Mouse (Mus musculus) CH12.LX (cell line): Measurements from ENCODE around the gene Tnni2.

Experiments
- CHD2 ChIP-seq: IDR thresholded peaks from 2 replicates; pipeline ENCODE4 v1.6.1; 2011; ENCODE audit warnings: low read length, improper control_type of control experiment
- CTCF ChIP-seq, 2 experiments: IDR thresholded peaks in 1 of 2; conservative IDR thresholded peaks in 1 of 2; 2 replicates each; pipeline ENCODE4 v1.5.1; 2011 to 2012; ENCODE audit warnings: low read depth in 2 of 2, low read length in 2 of 2, improper control_type of control experiment in 1 of 2, inconsistent platforms in 1 of 2, mild to moderate bottlenecking in 1 of 2, moderate library complexity in 1 of 2
- ELF1 ChIP-seq: IDR thresholded peaks from 2 replicates; pipeline ENCODE4 v1.6.1; 2014; ENCODE audit warnings: low read depth, mild to moderate bottlenecking, inconsistent platforms, low read length, improper control_type of control experiment
- EP300 ChIP-seq: IDR thresholded peaks from 2 replicates; pipeline ENCODE4 v1.6.1; 2011; ENCODE audit warnings: low read length, improper control_type of control experiment
- HCFC1 ChIP-seq: IDR thresholded peaks from 2 replicates; pipeline ENCODE4 v1.6.1; 2012; ENCODE audit warnings: low read depth, mild to moderate bottlenecking, inconsistent platforms, low read length, improper control_type of control experiment
- NRF1 ChIP-seq: IDR thresholded peaks from 2 replicates; pipeline ENCODE4 v1.6.1; 2014; ENCODE audit warnings: low read depth, mild to moderate bottlenecking, inconsistent platforms, low read length, improper control_type of control experiment, moderate library complexity
- PAX5 ChIP-seq: IDR thresholded peaks from 2 replicates; pipeline ENCODE4 v1.6.1; 2012; ENCODE audit warnings: low read length, inconsistent platforms, mixed read lengths
- POLR2A ChIP-seq: IDR thresholded peaks from 2 replicates; pipeline ENCODE4 v1.6.1; 2011; ENCODE audit warnings: low read depth, mild to moderate bottlenecking, improper control_type of control experiment, low read length
- RAD21 ChIP-seq: IDR thresholded peaks from 2 replicates; pipeline ENCODE4 v1.6.1; 2011; ENCODE audit warnings: low read depth, mild to moderate bottlenecking, low read length, improper control_type of control experiment, moderate library complexity
- USF1 ChIP-seq: IDR thresholded peaks from 2 replicates; pipeline ENCODE4 v1.6.1; 2014; ENCODE audit warnings: low read depth, mild to moderate bottlenecking, inconsistent platforms, low read length, improper control_type of control experiment
- USF2 ChIP-seq: conservative IDR thresholded peaks from 2 replicates; pipeline ENCODE4 v1.6.1; 2011; ENCODE audit warnings: low read depth, low read length, improper control_type of control experiment
- ZC3H11A ChIP-seq: IDR thresholded peaks from 2 replicates; pipeline ENCODE4 v1.6.1; 2012; ENCODE audit warnings: low read depth, mild to moderate bottlenecking, inconsistent platforms, low read length, improper control_type of control experiment
- ZKSCAN1 ChIP-seq: IDR thresholded peaks from 2 replicates; pipeline ENCODE4 v1.6.1; 2012; ENCODE audit warnings: low read depth, inconsistent platforms, low read length, improper control_type of control experiment, borderline replicate concordance

DNA sequence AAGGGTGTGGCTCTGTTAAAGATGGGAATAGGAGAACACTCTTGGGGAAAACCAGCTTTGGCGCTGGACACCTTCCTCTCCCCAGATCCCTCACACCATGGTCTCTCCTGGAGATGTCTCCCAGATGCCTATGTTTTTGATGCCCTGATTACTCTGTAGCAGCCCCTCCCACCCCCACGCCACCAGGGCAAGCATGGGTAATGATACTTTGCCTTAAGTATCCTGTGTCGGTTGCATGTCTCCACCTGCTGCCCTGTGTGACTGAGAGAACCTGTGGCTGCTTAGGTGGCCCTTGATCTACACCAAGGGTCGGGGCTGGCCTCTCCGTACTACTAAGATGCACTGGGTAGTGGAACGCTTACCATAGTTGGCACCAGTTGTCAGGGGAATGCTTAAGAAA, 36.4 kb downstream of the Tnni2 start:
- TF ChIP-seq ZKSCAN1 = no peak
- no peak for TF ChIP-seq HCFC1
- no peak for TF ChIP-seq USF1
- no peak for TF ChIP-seq CTCF (conservative IDR thresholded peaks at IDR 0.05 in 1 of 2, IDR thresholded peaks at IDR 0.05 in 1 of 2; ENCODE audit: low read depth in 2 of 2, low read length in 2 of 2)
- no peak for TF ChIP-seq ZC3H11A
- no peak for TF ChIP-seq NRF1
- TF ChIP-seq EP300 = no peak
- no peak for TF ChIP-seq ELF1
- no peak for TF ChIP-seq RAD21
- no peak for TF ChIP-seq USF2
- TF ChIP-seq PAX5 = no peak
- no peak for TF ChIP-seq CHD2
- no peak for TF ChIP-seq POLR2A
